Mouse (Mus musculus): ENCODE results near the gene Myh3. TPM values are rescaled to one million over a fixed set of nuclear protein-coding genes. Genes with fewer than 3 reads are reported as not detected.

Gene Myh3
- polyA plus RNA-seq, 1 experiment: 0.56 TPM

DNA sequence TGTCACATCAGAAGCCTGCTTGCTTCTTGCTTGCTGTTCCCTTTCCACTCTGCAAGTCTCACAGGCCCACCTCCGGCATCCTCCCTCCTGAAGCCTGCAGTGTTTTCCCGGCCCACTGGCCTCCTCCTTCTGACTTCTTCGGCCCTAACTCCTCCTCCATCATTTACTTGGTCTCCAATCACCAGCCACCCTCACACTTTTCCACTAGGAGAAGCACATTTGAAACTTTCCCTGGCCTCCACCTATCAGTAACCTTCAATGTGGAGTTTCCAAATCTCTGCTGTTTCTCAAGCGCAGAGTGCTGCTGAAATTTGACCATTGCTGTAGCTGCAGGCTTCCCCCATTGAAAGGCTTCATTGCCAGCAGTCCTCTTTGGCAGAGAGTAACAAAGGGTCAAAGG is 63.9 kb downstream of the Myh3 start:
- Histone ChIP-seq H3K27me3 (ENCODE audit: control insufficient read depth, insufficient read depth, insufficient read length) (peaks cover 4% of the 10 kb centered on the region), H3K79me3 (ENCODE audit: low read depth) (no peaks in the 10 kb centered on the region), H3ac (ENCODE audit: control insufficient read depth, insufficient read length, low read depth) (no peak overlapping the region), H3K4me3 (ENCODE audit: insufficient read depth, poor library complexity, severe bottlenecking) (no peak overlapping the region), H3K36me3 (ENCODE audit: control insufficient read depth, insufficient read depth) (no peaks in the 10 kb centered on the region), H3K79me2 (ENCODE audit: control insufficient read depth, insufficient read depth) (no peaks in the 10 kb centered on the region)
- TF ChIP-seq MYOG (IDR thresholded peaks at IDR 0.05; ENCODE audit: control insufficient read depth, extremely low read depth, insufficient read length): no peak
- no peak for TF ChIP-seq MYOD1 (IDR thresholded peaks at IDR 0.05; ENCODE audit: control insufficient read depth, insufficient read length, low read depth)

- Histone ChIP-seq H3ac (ENCODE audit: control insufficient read depth, insufficient read length, low read depth) (no peak overlapping the region), H3K4me3 (ENCODE audit: insufficient read depth, poor library complexity, severe bottlenecking) (no peak overlapping the region)
- TF ChIP-seq CTCF (IDR thresholded peaks at IDR 0.05; ENCODE audit: control insufficient read depth, insufficient read depth, insufficient read length) (no peak), MAX (IDR thresholded peaks at IDR 0.05) (no peak), MYOG (IDR thresholded peaks at IDR 0.05; ENCODE audit: control insufficient read depth, extremely low read depth, insufficient read length) (no peak), MYOD1 (IDR thresholded peaks at IDR 0.05; ENCODE audit: control insufficient read depth, insufficient read length, low read depth) (no peak), USF1 (IDR thresholded peaks at IDR 0.05; ENCODE audit: low read depth) (no peak), FOSL1 (IDR thresholded peaks at IDR 0.05; ENCODE audit: insufficient read depth, low read length, poor library complexity, severe bottlenecking) (no peak), CEBPB (IDR thresholded peaks at IDR 0.05; ENCODE audit: low read depth) (no peak)
Measured at GRCm38 (mm10) chr11:67143065-67143464, 65.0 kb downstream of the Myh3 start.

GRCm38 (mm10) chr11:67143863-67144498 is 65.9 kb downstream of the Myh3 start:
- H3K79me2 ChIP-seq (ENCODE audit: control insufficient read depth, insufficient read depth): no peaks in the 10 kb centered on the region
- no peak overlapping the region for H3K4me3 ChIP-seq (ENCODE audit: insufficient read depth, poor library complexity, severe bottlenecking)
- H3K79me3 ChIP-seq (ENCODE audit: low read depth): no peaks in the 10 kb centered on the region
- H3ac ChIP-seq (ENCODE audit: control insufficient read depth, insufficient read length, low read depth): no peak overlapping the region
- TF ChIP-seq CTCF (IDR thresholded peaks at IDR 0.05; ENCODE audit: control insufficient read depth, insufficient read depth, insufficient read length) (no peak), CEBPB (IDR thresholded peaks at IDR 0.05; ENCODE audit: low read depth) (no peak), MYOD1 (IDR thresholded peaks at IDR 0.05; ENCODE audit: control insufficient read depth, insufficient read length, low read depth) (no peak), MYOG (IDR thresholded peaks at IDR 0.05; ENCODE audit: control insufficient read depth, extremely low read depth, insufficient read length) (no peak), MAX (IDR thresholded peaks at IDR 0.05) (no peak), FOSL1 (IDR thresholded peaks at IDR 0.05; ENCODE audit: insufficient read depth, low read length, poor library complexity, severe bottlenecking) (no peak), USF1 (IDR thresholded peaks at IDR 0.05; ENCODE audit: low read depth) (no peak)
- peaks cover 4% of the 10 kb centered on the region for H3K27me3 ChIP-seq (ENCODE audit: control insufficient read depth, insufficient read depth, insufficient read length)
- no peaks in the 10 kb centered on the region for H3K36me3 ChIP-seq (ENCODE audit: control insufficient read depth, insufficient read depth)

More at GRCm38 (mm10) chr11:67143065-67143464, 65.0 kb downstream of the Myh3 start:
- no peaks in the 10 kb centered on the region for H3K36me3 ChIP-seq (ENCODE audit: control insufficient read depth, insufficient read depth)
- H3K79me3 ChIP-seq (ENCODE audit: low read depth): no peaks in the 10 kb centered on the region
- H3K79me2 ChIP-seq (ENCODE audit: control insufficient read depth, insufficient read depth): no peaks in the 10 kb centered on the region
- H3K27me3 ChIP-seq (ENCODE audit: control insufficient read depth, insufficient read depth, insufficient read length): peaks cover 4% of the 10 kb centered on the region

- H3K79me2 ChIP-seq (ENCODE audit: control insufficient read depth, insufficient read depth): no peaks in the 10 kb centered on the region
- no peak overlapping the region for H3ac ChIP-seq (ENCODE audit: control insufficient read depth, insufficient read length, low read depth)
- H3K27me3 ChIP-seq (ENCODE audit: control insufficient read depth, insufficient read depth, insufficient read length): peaks cover 4% of the 10 kb centered on the region
- no peaks in the 10 kb centered on the region for H3K79me3 ChIP-seq (ENCODE audit: low read depth)
- no peak for TF ChIP-seq FOSL1 (IDR thresholded peaks at IDR 0.05; ENCODE audit: insufficient read depth, low read length, poor library complexity, severe bottlenecking)
- peak; percentile 95 for TF ChIP-seq MYOD1 (IDR thresholded peaks at IDR 0.05; ENCODE audit: control insufficient read depth, insufficient read length, low read depth)
- no peak for TF ChIP-seq MYOG (IDR thresholded peaks at IDR 0.05; ENCODE audit: control insufficient read depth, extremely low read depth, insufficient read length)
- TF ChIP-seq MAX (IDR thresholded peaks at IDR 0.05): no peak
- no peaks in the 10 kb centered on the region for H3K36me3 ChIP-seq (ENCODE audit: control insufficient read depth, insufficient read depth)
- no peak overlapping the region for H3K4me3 ChIP-seq (ENCODE audit: insufficient read depth, poor library complexity, severe bottlenecking)
Measured at GRCm38 (mm10) chr11:67144559-67145265, 66.6 kb downstream of the Myh3 start.

DNA sequence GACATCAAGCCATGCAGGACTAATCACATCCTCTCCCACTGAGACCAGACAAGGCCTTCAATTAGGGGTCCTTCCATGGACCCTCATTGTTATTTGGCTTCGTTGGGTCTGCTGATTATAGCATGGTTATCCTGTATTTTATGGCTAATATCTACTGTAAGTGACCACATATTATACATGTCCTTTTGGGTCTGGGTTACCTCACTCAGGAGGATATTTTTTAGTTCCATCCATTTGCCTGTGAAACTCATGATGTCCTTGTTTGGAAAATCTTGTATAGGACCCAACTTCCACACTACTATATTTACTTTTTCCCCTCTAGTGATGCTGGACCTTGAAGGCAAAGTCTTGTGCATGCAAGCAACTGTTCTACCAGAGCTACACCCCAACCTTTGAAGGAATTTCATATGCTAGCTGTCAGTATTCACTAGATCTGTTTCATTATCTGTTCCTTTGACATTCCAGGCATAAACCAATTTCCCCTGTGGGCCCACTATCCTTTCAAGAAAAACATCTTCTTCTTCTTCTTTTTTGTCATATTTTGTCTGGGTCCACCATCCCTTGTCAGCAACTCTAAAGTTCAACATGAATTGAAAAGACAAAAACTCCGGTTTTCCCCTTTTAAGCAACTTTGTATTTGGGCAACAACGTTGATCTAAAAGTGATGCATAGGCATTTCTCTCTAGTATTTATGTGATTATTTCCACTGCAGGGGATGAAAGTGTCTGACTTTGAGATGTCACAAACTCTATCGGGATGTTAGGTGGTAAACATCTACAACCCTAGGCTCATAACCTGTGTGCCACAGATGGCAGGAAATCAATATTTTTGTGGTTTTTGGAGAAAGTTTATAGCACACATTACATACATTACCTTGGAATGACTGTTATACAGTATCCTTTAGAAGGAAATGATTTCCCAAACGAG is 67.6 kb downstream of the Myh3 start:
- H3K79me2 ChIP-seq (ENCODE audit: control insufficient read depth, insufficient read depth): no peaks in the 10 kb centered on the region
- no peak overlapping the region for H3K4me3 ChIP-seq (ENCODE audit: insufficient read depth, poor library complexity, severe bottlenecking)
- H3K27me3 ChIP-seq (ENCODE audit: control insufficient read depth, insufficient read depth, insufficient read length): peaks cover 4% of the 10 kb centered on the region
- H3K79me3 ChIP-seq (ENCODE audit: low read depth): no peaks in the 10 kb centered on the region
- TF ChIP-seq MYOG (IDR thresholded peaks at IDR 0.05; ENCODE audit: control insufficient read depth, extremely low read depth, insufficient read length) (no peak), MAX (IDR thresholded peaks at IDR 0.05) (no peak), CEBPB (IDR thresholded peaks at IDR 0.05; ENCODE audit: low read depth) (no peak), USF1 (IDR thresholded peaks at IDR 0.05; ENCODE audit: low read depth) (no peak), MYOD1 (IDR thresholded peaks at IDR 0.05; ENCODE audit: control insufficient read depth, insufficient read length, low read depth) (no peak), CTCF (IDR thresholded peaks at IDR 0.05; ENCODE audit: control insufficient read depth, insufficient read depth, insufficient read length) (no peak)
- H3ac ChIP-seq (ENCODE audit: control insufficient read depth, insufficient read length, low read depth): no peak overlapping the region
- no peaks in the 10 kb centered on the region for H3K36me3 ChIP-seq (ENCODE audit: control insufficient read depth, insufficient read depth)

Measured in C2C12 (cell line).